Mouse (Mus musculus) olfactory bulb, adult 2 months (tissue): ENCODE data around the gene Snx5. TPM values are rescaled to one million over a fixed set of nuclear protein-coding genes. Genes with fewer than 3 reads are reported as not detected.

Source experiments
- H3K27ac ChIP-seq: fragments of 200-500 bp; 2 replicates; pipeline ENCODE4 v1.5.1; 2012; ENCODE audit warnings: low read depth, low read length; ENCODE audit not compliant: insufficient read depth
- H3K4me1 ChIP-seq: fragments of 200-500 bp; 2 replicates; pipeline ENCODE4 v1.6.1; 2012; ENCODE audit warnings: low read length; ENCODE audit not compliant: control insufficient read depth, insufficient read depth
- H3K4me3 ChIP-seq: fragments of 200-500 bp; 2 replicates; pipeline ENCODE4 v1.5.1; 2012; ENCODE audit warnings: mild to moderate bottlenecking, low read depth, low read length, moderate library complexity; ENCODE audit not compliant: insufficient read depth
- CTCF ChIP-seq: fragments of 200-500 bp; IDR thresholded peaks from 2 replicates; pipeline ENCODE4 v1.5.1; 2012; ENCODE audit warnings: low read depth, mild to moderate bottlenecking, low read length, moderate library complexity; ENCODE audit not compliant: insufficient read depth
- POLR2A ChIP-seq: fragments of 200-500 bp; IDR thresholded peaks from 2 replicates; pipeline ENCODE4 v1.6.1; 2012; ENCODE audit warnings: mild to moderate bottlenecking, low read depth, low read length, moderate library complexity; ENCODE audit not compliant: insufficient read depth
- WGBS: fragments of 180-500 bp; shearing (Covaris S2); methylation state at CpG from one replicate; pipeline ENCODE4 v1.1.7; 2018; 5-methylcytosine and 5-hydroxymethylcytosine counted together
- polyA plus RNA-seq: library from polyadenylated mRNA; stranded (reverse); fragments of >200 nt; gene quantifications from 2 replicates; pipeline ENCODE4 v1.2.4, GENCODE M21; 2012; ENCODE audit warnings: low replicate concordance; ENCODE audit not compliant: missing spikeins, insufficient read depth, insufficient read length

The Snx5 gene
- polyA plus RNA-seq, 1 experiment, result not detected

DNA sequence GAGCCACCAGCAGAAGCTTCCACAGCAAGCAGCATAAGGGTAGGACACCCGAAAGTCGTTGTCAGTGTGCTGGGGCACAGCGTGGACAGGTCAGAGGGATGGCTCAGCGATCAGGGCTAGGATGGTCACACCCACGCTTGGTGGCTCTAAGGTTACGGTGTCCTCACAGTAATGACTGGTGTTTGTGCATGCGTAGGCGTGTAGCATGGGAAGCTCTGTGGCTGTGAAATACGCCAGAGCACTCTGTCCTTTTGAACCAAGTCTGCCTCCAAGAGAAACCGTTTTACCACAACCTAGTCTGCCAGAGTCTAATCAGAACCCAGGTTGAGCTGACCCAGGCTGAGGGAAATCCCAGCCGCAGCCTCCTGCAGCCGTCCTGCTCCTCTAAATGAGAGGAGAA is 46.4 kb downstream of the Snx5 start:
- H3K4me1 ChIP-seq, result peaks cover 7% of the 10 kb centered on the region; the same call in 1 of the 2 replicates
- TF ChIP-seq CTCF (no peak), POLR2A (no peak)
- WGBS, result 58% methylated on average over 12 of the region's 12 CpGs
- no peak overlapping the region for H3K27ac ChIP-seq
- H3K4me3 ChIP-seq, result no peak overlapping the region

DNA sequence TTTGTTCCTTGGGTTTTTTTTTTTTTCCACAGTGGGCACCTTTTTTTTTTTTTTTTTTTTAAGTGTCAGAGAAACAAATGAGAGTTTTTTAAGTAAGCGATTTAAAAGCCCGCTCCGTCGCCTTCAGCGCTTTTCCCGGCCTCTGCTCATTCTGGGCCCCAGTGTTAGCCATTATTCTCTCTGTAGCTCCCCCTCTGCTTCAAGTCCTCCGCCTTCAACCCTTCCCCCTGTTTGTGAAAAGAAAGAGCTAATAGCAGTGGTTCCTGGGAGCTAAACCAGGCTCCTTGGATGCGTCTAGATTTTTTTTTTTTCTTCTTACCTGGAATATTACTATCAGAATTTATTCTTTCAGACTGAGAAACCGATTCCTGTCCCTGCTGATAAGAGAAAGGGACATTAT is 55.1 kb downstream of the Snx5 start:
- TF ChIP-seq POLR2A (no peak), CTCF (no peak)
- H3K27ac ChIP-seq, result no peak overlapping the region
- no peak overlapping the region for H3K4me3 ChIP-seq
- no peaks in the 10 kb centered on the region for H3K4me1 ChIP-seq
- WGBS, result 45% methylated on average over 9 of the region's 9 CpGs

DNA sequence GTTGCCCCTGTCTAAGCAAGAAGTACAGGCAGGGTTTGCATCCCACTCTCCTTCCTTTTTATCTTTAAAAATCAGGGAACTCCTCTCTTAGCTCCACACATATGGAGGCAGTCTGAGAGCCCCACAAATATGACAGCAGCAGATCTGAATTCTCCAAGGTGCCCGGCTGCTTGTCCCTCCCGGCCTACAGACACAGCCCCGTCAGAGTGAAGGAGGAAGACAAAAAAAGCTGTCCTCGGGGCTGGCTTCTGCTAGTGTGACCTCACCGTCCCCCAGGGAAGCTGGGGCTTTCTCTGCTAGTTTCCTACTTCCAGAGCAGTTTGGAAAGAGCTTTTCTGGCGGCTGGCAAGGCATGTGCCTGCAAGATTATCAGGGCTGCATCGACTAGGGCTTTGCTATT is 55.5 kb downstream of the Snx5 start:
- no peak overlapping the region for H3K27ac ChIP-seq
- no peak overlapping the region for H3K4me3 ChIP-seq
- H3K4me1 ChIP-seq, result no peaks in the 10 kb centered on the region
- WGBS, result 30% methylated on average over 7 of the region's 7 CpGs
- no peak for TF ChIP-seq CTCF
- no peak for TF ChIP-seq POLR2A

DNA sequence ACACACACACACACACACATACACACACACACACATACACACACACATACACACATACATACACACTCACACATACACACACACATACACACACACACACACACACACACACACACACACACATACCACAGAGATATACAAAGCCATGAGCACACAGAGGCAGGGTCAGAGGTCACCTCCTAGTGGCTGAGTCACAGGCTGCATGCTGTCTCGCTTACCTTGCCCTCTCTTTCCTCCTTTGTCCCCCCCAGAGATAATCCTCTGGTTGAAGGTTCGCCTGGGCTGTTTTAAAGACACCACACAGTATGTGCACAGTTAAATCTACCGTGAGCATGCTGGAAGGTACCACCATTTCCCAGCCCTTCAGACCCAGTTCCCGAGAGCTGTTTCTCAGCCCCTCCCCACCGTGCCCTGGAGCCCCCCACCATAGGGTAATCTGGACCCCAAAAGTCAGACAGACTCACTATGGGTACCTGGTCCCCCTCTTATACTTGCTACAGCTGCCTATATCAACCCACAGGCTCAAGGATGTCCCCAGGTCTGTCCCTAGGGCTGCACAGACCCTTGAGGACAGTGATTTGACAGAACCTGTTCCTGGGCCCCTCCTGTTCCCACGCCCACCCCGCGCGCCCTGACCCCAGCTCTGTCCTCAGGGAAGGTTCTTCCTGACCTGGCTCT is 56.1 kb downstream of the Snx5 start:
- Histone ChIP-seq H3K4me1 (no peaks in the 10 kb centered on the region), H3K27ac (no peak overlapping the region), H3K4me3 (no peak overlapping the region)
- TF ChIP-seq POLR2A (no peak), CTCF (no peak)
- WGBS, result 75% methylated on average over 9 of the region's 9 CpGs

- no peaks in the 10 kb centered on the region for H3K4me1 ChIP-seq
- no peak for TF ChIP-seq POLR2A
- no peak for TF ChIP-seq CTCF
- H3K4me3 ChIP-seq, result no peak overlapping the region
- WGBS, result 89% methylated on average over 6 of the region's 6 CpGs
- H3K27ac ChIP-seq, result no peak overlapping the region
Measured at GRCm38 (mm10) chr2:144213803-144214202, 56.9 kb downstream of the Snx5 start.

DNA sequence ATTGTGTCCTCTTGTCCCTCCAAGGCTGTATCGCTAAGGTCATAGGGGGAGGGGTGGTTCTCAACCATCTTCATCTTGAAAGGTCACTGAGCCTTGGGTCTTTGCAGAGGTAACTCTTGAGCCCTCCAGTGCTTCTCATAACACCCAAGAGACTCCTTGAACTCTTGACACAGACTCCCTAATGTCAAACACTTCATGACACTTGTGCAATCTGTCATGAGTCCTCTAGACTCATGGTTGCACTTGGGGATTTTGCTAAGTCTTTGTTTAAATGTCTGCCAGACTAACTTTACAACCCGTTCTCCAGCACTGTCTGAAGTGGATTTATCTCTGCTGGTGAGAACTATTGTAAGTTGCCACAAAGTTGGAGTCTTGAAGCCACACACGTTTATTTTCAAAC is 61.3 kb downstream of the Snx5 start:
- WGBS, result 93% methylated on average over 3 of the region's 3 CpGs
- TF ChIP-seq CTCF, result no peak
- no peaks in the 10 kb centered on the region for H3K4me1 ChIP-seq

DNA sequence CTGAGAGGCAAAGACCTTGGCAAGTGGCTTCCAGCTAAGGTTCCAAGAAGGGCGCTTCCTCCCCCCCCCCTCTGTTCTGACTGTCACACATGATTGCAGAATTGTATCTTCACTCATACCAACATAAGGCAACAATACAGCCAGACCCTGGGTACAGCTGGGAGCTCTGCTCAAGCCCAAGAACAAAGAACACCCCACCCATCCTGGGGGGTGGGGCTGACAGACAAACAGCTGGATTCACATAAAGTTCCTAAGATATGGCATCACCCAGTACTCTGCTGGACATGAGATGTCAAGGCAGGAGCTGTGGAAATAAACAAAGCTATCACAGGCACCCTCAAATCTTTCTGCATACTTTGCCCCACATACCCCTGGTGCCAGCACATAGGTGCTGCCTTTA is 63.3 kb downstream of the Snx5 start:
- H3K4me1 ChIP-seq, result 0 out of 2 replicates have a peak, but pooled peaks cover 4% of the 10 kb centered on the region
- WGBS, result 89% methylated on average over 1 of the region's 1 CpGs
- no peak for TF ChIP-seq POLR2A
- TF ChIP-seq CTCF, result no peak
- no peak overlapping the region for H3K27ac ChIP-seq
- H3K4me3 ChIP-seq, result no peak overlapping the region

More for the DNA sequence above, 61.3 kb downstream of the Snx5 start:
- H3K4me3 ChIP-seq, result no peak overlapping the region
- H3K27ac ChIP-seq, result no peak overlapping the region

DNA sequence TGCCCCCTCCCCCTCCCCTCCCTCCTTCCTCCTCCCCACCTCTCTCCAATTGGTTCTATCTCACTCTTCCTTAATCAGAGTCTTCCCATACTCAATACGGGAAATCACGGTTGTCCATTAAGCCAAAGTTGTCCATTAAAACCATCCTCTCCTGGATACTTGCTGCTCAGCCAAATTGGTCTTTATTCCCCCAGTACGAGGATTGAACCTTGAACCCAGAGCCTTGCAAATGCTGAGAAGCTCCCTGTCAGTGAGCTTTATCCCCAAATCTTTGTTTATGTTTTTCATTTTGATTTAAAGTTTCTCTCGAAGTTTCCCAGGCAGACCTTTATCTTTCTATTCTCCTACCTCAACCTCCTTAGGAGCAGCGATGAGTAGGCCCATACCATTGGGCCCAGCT is 67.7 kb downstream of the Snx5 start:
- Histone ChIP-seq H3K27ac (no peak overlapping the region), H3K4me3 (no peak overlapping the region), H3K4me1 (peaks cover 10% of the 10 kb centered on the region; the same call in 1 of the 2 replicates)
- WGBS, result 97% methylated on average over 5 of the region's 5 CpGs
- no peak for TF ChIP-seq POLR2A

DNA sequence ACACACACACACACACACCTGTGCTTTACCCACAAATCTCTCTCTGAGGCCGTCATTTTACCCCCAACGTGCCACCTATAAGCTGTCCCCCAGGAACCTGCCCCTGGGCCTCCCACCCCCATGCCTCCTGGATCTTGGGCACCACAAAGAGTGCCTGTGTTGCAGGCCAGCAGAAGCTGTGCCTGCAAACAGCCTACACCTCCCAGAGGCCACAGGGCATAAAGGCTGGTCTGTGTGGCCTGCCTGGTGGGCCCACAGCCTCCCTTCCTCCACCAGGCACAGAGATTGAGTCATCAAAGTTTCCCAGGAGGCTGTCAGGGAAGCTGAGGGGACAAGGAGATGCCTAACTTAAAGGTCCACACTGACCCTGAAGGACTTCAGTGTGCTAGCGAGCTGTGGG is 68.1 kb downstream of the Snx5 start:
- WGBS, result 83% methylated on average over 3 of the region's 3 CpGs
- no peak overlapping the region for H3K27ac ChIP-seq
- TF ChIP-seq POLR2A (no peak), CTCF (no peak)
- peaks cover 10% of the 10 kb centered on the region; the same call in 1 of the 2 replicates for H3K4me1 ChIP-seq
- no peak overlapping the region for H3K4me3 ChIP-seq

DNA sequence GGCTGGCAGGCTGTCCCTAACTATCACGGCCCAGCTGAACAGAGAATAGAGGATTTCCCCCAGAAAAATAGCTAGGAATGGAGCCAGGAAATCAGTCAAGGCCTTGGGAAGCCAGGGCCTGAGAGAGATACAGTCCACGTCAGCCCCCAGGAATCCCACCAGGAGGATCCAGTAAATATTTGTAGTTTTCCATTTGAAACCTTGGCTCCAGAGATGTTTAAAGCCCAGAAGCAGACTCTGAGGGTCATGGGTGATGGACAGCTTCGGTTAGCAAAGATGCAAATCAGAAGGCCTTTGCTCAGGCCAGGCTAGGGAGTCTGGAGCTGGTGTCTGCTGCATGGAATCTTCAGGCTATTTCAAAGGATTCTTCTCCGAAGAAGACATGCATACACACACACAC is 68.6 kb downstream of the Snx5 start:
- peaks cover 10% of the 10 kb centered on the region; the same call in 1 of the 2 replicates for H3K4me1 ChIP-seq
- no peak overlapping the region for H3K4me3 ChIP-seq
- 68% methylated on average over 4 of the region's 4 CpGs for WGBS
- no peak overlapping the region for H3K27ac ChIP-seq
- TF ChIP-seq CTCF (no peak), POLR2A (no peak)

Other genes with a start within 250 kb of the Snx5 start
- gene Banf2, start 237.8 kb downstream of the Snx5 start, polyA plus RNA-seq, result not detected in 2 replicates
- not detected in 2 replicates for gene Mgme1, start 243 bp downstream of the Snx5 start, polyA plus RNA-seq
- not detected in 2 replicates for gene Ovol2, start 61.2 kb upstream of the Snx5 start, polyA plus RNA-seq
- gene Kat14, start 98.1 kb upstream of the Snx5 start, polyA plus RNA-seq, result not detected in 2 replicates
- gene Pet117, start 98.1 kb upstream of the Snx5 start, polyA plus RNA-seq, result not detected in 2 replicates